Mouse (Mus musculus) heart, embryonic 10.5 days (tissue): ENCODE measurements around the gene Ptx4. TPM values are rescaled to one million over a fixed set of nuclear protein-coding genes. Genes with fewer than 3 reads are reported as not detected.
A peak's percentile ranks its signal among the peaks of the same experiment; 100 is the strongest.

Experiments
- DNase-seq: peaks from one replicate; pipeline ENCODE4 v3.0.0-alpha.2; 2017; ENCODE audit warnings: low spot score
- H3K27ac ChIP-seq: fragments of 300-500 bp; sonication (generic); 2 replicates; pipeline ENCODE4 v1.5.1; 2016; ENCODE audit warnings: mild to moderate bottlenecking
- H3K27me3 ChIP-seq: fragments of 300-500 bp; sonication (generic); 2 replicates; pipeline ENCODE4 v1.6.1; 2016; ENCODE audit warnings: mild to moderate bottlenecking; ENCODE audit not compliant: poor library complexity, insufficient read depth, severe bottlenecking
- H3K36me3 ChIP-seq: fragments of 300-500 bp; sonication (generic); 2 replicates; pipeline ENCODE4 v1.6.1; 2016; ENCODE audit warnings: mild to moderate bottlenecking, moderate library complexity
- H3K4me1 ChIP-seq: fragments of 300-500 bp; sonication (generic); 2 replicates; pipeline ENCODE4 v1.6.1; 2016; ENCODE audit warnings: mild to moderate bottlenecking
- H3K4me3 ChIP-seq: fragments of 300-500 bp; sonication (generic); 2 replicates; pipeline ENCODE4 v1.5.1; 2016; ENCODE audit warnings: mild to moderate bottlenecking, moderate library complexity
- H3K9me3 ChIP-seq: fragments of 300-500 bp; sonication (generic); 2 replicates; pipeline ENCODE4 v1.6.1; 2016; ENCODE audit warnings: mild to moderate bottlenecking, moderate library complexity
- WGBS: fragments of 180-500 bp; shearing (Covaris S2); methylation state at CpG from one replicate; pipeline ENCODE4 v1.1.7; 2016; 5-methylcytosine and 5-hydroxymethylcytosine counted together
- polyA plus RNA-seq: library from polyadenylated mRNA; unstranded; fragments of >200 nt; fragmentation: Nextera tagmentation; extraction: Ambion mirVana; gene quantifications from 2 replicates; pipeline ENCODE4 v1.2.1, GENCODE M21; 2016

Ptx4 gene
- polyA plus RNA-seq: 0.08 and 0.15 TPM in 2 replicates

- no peak within 1 kb of the TSS for H3K27ac ChIP-seq
- H3K4me3 ChIP-seq: no peak within 1 kb of the TSS
- H3K27me3 ChIP-seq: peaks cover 13% of the 10 kb centered on the region; the same call in 1 of the 2 replicates
- DNase-seq: no peak
- no peaks in the 10 kb centered on the region for H3K9me3 ChIP-seq
- no peaks in the 10 kb centered on the region for H3K36me3 ChIP-seq
- H3K4me1 ChIP-seq: peaks cover 5% of the 10 kb centered on the region; the same call in 1 of the 2 replicates
- 33% methylated on average over 3 of the region's 3 CpGs for WGBS
These were observed at the start of gene Ptx4 for GRCm38 (mm10) chr17:25120406-25120805. Ptx4 (plus strand) TSS chr17:25120760.

GRCm38 (mm10) chr17:25076906-25077305 is 43.7 kb upstream of the Ptx4 start:
- no peak for DNase-seq
- Histone ChIP-seq H3K4me1 (peaks cover 13% of the 10 kb centered on the region), H3K4me3 (no peak overlapping the region), H3K27me3 (no peaks in the 10 kb centered on the region), H3K9me3 (no peaks in the 10 kb centered on the region), H3K27ac (peak overlapping the region; percentile 32; the same call in 1 of the 2 replicates), H3K36me3 (0 out of 2 replicates have a peak, but pooled peaks cover 14% of the 10 kb centered on the region)
- 90% methylated on average over 4 of the region's 4 CpGs for WGBS

DNA sequence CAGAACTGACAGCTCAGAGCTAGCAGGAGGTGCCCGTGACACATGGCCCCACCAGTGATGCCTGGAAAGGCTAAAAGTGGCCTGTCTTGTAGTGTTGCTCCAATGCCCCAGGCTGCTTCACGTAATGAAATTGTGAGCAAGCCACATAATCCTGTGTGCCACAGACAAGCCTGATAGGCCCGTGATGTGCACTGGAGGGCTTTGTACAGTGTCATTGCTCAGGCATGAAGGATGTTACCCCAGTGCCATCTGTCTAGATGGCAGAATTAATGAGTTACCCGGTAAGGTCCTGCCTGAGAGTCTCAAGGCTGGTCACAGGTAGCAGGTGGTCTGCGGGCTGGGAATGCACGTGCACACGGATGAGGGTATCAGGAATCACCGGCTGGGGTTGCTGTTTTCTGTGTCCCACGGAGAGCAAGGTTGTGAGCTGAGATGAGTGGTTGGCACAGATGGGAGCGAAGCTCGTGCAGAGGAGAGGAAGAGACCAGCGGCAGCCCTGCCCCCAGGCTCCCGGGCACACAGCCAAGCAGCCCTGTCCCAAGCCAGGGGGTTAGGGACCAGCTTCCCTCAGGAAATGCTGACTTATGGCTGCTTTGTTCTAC is 42.7 kb upstream of the Ptx4 start:
- peak overlapping the region; percentile 51 for H3K4me3 ChIP-seq
- no peaks in the 10 kb centered on the region for H3K9me3 ChIP-seq
- DNase-seq: no peak
- 75% methylated on average over 13 of the region's 13 CpGs for WGBS
- peaks cover 22% of the 10 kb centered on the region for H3K4me1 ChIP-seq
- peak overlapping the region; percentile 85 for H3K27ac ChIP-seq
- H3K27me3 ChIP-seq: no peaks in the 10 kb centered on the region
- 0 out of 2 replicates have a peak, but pooled peaks cover 14% of the 10 kb centered on the region for H3K36me3 ChIP-seq

- Histone ChIP-seq H3K27me3 (no peaks in the 10 kb centered on the region), H3K4me1 (peaks cover 45% of the 10 kb centered on the region), H3K9me3 (no peaks in the 10 kb centered on the region), H3K36me3 (0 out of 2 replicates have a peak, but pooled peaks cover 9% of the 10 kb centered on the region), H3K4me3 (peak overlapping the region; percentile 51), H3K27ac (peak overlapping the region; percentile 85)
- no peak for DNase-seq
- WGBS: 85% methylated on average over 13 of the region's 13 CpGs
These were observed 40.4 kb upstream of the Ptx4 start for GRCm38 (mm10) chr17:25080210-25080609.

- no peak for DNase-seq
- peak overlapping the region; percentile 85 for H3K27ac ChIP-seq
- 63% methylated on average over 11 of the region's 11 CpGs for WGBS
- H3K4me3 ChIP-seq: peak overlapping the region; percentile 51
- H3K9me3 ChIP-seq: no peaks in the 10 kb centered on the region
- peaks cover 51% of the 10 kb centered on the region for H3K4me1 ChIP-seq
- H3K27me3 ChIP-seq: no peaks in the 10 kb centered on the region
- H3K36me3 ChIP-seq: 0 out of 2 replicates have a peak, but pooled peaks cover 9% of the 10 kb centered on the region
These were observed 39.6 kb upstream of the Ptx4 start for GRCm38 (mm10) chr17:25080960-25081381.

- H3K36me3 ChIP-seq: 0 out of 2 replicates have a peak, but pooled peaks cover 5% of the 10 kb centered on the region
- DNase-seq: no peak
- H3K9me3 ChIP-seq: no peaks in the 10 kb centered on the region
- H3K27ac ChIP-seq: peak overlapping the region; percentile 85
- peaks cover 58% of the 10 kb centered on the region for H3K4me1 ChIP-seq
- no peaks in the 10 kb centered on the region for H3K27me3 ChIP-seq
- WGBS: 45% methylated on average over 14 of the region's 14 CpGs
- H3K4me3 ChIP-seq: peak overlapping the region; percentile 2; the same call in 1 of the 2 replicates
These were observed 38.3 kb upstream of the Ptx4 start for GRCm38 (mm10) chr17:25082081-25082847.

GRCm38 (mm10) chr17:25082887-25083286 is 37.7 kb upstream of the Ptx4 start:
- Histone ChIP-seq H3K27me3 (no peaks in the 10 kb centered on the region), H3K36me3 (0 out of 2 replicates have a peak, but pooled peaks cover under 1% of the 10 kb centered on the region), H3K9me3 (no peaks in the 10 kb centered on the region), H3K27ac (peak overlapping the region; percentile 85), H3K4me3 (0 out of 2 replicates have a peak overlapping the region, but pooled peaks have one; percentile 12), H3K4me1 (peaks cover 61% of the 10 kb centered on the region)
- no peak for DNase-seq
- WGBS: 30% methylated on average over 3 of the region's 3 CpGs

DNA sequence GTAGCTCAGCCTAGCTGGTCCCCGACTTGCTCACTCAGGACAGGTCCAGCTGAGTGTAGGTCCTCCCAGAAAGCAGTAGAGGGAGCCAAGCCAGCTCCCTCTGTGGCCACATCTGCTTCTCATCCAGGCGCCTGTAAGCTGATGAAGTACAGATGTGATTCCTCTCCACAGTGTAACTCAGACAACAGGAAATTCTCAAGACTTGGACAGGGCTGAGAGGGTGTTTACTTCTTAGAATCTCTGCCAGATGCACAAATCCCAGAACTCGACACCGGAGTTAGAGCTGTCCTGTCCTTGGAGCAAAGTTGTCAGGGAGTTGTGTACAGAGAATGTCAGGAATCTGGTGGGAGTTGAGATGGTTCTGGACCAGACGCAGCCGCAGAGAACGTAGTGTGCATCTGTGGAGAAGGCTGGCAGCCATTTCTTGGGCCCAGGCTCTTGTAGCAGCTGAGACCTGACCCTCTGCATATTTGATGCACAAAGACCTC is 37.1 kb upstream of the Ptx4 start, which contains the start of gene Tmem204:
Tmem204 (minus strand) TSS at position 148 of the 488 bp plus-strand sequence.
- Histone ChIP-seq H3K27ac (peak within 1 kb of the TSS; percentile 85), H3K4me3 (peak within 1 kb of the TSS; percentile 12), H3K27me3 (no peaks in the 10 kb centered on the region), H3K4me1 (peaks cover 62% of the 10 kb centered on the region), H3K36me3 (no peaks in the 10 kb centered on the region), H3K9me3 (no peaks in the 10 kb centered on the region)
- peak; percentile 93 for DNase-seq
- WGBS: 17% methylated on average over 7 of the region's 7 CpGs

- 77% methylated on average over 13 of the region's 13 CpGs for WGBS
- Histone ChIP-seq H3K27ac (peak overlapping the region; percentile 85; the same call in 1 of the 2 replicates), H3K4me3 (no peak overlapping the region), H3K9me3 (no peaks in the 10 kb centered on the region), H3K27me3 (no peaks in the 10 kb centered on the region), H3K36me3 (peaks cover 3% of the 10 kb centered on the region; the same call in 1 of the 2 replicates), H3K4me1 (peaks cover 66% of the 10 kb centered on the region)
- DNase-seq: no peak
These were observed 35.6 kb upstream of the Ptx4 start for GRCm38 (mm10) chr17:25084835-25085385.

DNA sequence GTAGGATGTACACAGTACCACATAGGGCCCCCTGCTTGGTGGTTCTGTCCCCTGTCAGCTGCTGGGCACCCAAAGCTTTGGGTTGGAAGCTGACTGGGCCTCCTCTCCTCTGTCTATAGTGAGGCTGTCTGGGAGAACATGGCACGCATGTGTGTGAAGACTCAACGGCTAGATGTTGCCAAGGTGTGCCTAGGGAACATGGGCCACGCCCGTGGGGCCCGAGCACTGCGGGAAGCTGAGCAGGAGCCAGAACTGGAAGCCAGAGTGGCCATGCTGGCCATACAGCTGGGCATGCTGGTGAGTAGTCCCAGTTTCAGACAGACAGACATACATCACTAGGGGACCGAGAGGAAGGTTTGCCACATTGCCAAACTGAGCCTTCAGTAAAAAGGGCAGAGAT is 33.8 kb upstream of the Ptx4 start:
- H3K4me3 ChIP-seq: no peak overlapping the region
- H3K4me1 ChIP-seq: peaks cover 59% of the 10 kb centered on the region
- H3K27me3 ChIP-seq: no peaks in the 10 kb centered on the region
- peak overlapping the region; percentile 65; the same call in 1 of the 2 replicates for H3K27ac ChIP-seq
- H3K9me3 ChIP-seq: no peaks in the 10 kb centered on the region
- no peak for DNase-seq
- H3K36me3 ChIP-seq: peaks cover 8% of the 10 kb centered on the region; the same call in 1 of the 2 replicates
- WGBS: 91% methylated on average over 7 of the region's 7 CpGs

DNA sequence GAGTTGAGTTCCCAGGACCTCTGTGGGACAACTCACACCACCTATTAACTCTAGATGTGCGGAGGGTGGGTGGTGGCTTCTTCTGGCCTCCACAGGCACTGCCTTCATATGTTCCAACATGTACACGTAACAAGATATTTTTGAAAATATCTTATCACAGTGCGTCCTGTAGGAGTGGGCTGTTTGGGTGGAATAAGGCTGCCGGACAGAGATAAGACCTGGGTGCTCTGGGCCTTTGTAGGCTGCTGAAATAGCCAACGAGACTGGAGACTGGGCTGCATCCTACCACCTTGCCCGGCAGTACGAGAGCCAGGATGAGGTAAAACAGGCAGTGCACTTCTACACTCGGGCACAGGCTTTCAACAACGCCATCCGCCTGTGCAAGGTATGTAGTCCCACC is 31.4 kb upstream of the Ptx4 start:
- Histone ChIP-seq H3K4me3 (0 out of 2 replicates have a peak overlapping the region, but pooled peaks have one; percentile 12), H3K36me3 (peaks cover 23% of the 10 kb centered on the region), H3K27me3 (no peaks in the 10 kb centered on the region), H3K9me3 (no peaks in the 10 kb centered on the region), H3K4me1 (peaks cover 35% of the 10 kb centered on the region), H3K27ac (peak overlapping the region; percentile 65)
- 62% methylated on average over 10 of the region's 10 CpGs for WGBS
- DNase-seq: peak; percentile 88

DNA sequence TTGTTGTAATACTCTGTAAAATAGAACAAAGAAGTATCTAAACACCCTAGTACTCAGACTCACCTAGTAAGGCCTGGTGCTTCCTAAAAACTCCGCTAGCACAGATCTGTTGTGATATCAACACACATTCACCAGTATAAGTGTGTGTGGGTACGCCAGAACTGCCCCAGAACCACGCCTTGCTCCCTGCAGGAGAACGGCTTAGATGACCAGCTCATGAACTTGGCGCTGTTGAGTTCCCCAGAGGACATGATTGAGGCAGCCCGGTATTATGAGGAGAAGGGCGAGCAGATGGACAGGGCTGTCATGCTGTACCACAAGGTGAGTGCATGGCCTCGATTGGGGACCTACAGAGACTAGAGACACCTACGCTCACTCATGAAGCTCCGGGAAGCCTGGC is 30.1 kb upstream of the Ptx4 start:
- DNase-seq: no peak
- H3K4me1 ChIP-seq: peaks cover 24% of the 10 kb centered on the region
- 90% methylated on average over 10 of the region's 10 CpGs for WGBS
- peaks cover 23% of the 10 kb centered on the region for H3K36me3 ChIP-seq
- H3K9me3 ChIP-seq: no peaks in the 10 kb centered on the region
- H3K27me3 ChIP-seq: no peaks in the 10 kb centered on the region
- H3K27ac ChIP-seq: 0 out of 2 replicates have a peak overlapping the region, but pooled peaks have one; percentile 17
- H3K4me3 ChIP-seq: no peak overlapping the region
